Mouse (Mus musculus): ENCODE data around the gene Gls.

- TF ChIP-seq POLR2A (IDR thresholded peaks at IDR 0.05; ENCODE audit: control insufficient read depth, low read depth, low read length): no peak
- TF ChIP-seq CTCF (IDR thresholded peaks at IDR 0.05; ENCODE audit: control insufficient read depth, insufficient read depth, insufficient replicate concordance, low read depth, low read length): no peak
These were observed 279 bp downstream of the Gls start for GRCm38 (mm10) chr1:52232766-52233140.
